Mouse (Mus musculus): ENCODE results near the gene Sirt2. TPM values are rescaled to one million over a fixed set of nuclear protein-coding genes. Genes with fewer than 3 reads are reported as not detected.

The Sirt2 gene
- total and polyA plus RNA-seq, 3 experiments, result 40.9 to 128 (median 68.3) TPM

- TF ChIP-seq MAZ (IDR thresholded peaks at IDR 0.05; ENCODE audit: low read depth, low read length), result peak; percentile 66; the same call in 1 of the 2 replicates
- TF ChIP-seq ETS1 (conservative IDR thresholded peaks at IDR 0.05; ENCODE audit: low read depth, low read length), result peak; percentile 40; the same call in 1 of the 2 replicates
- TF ChIP-seq PAX5 (IDR thresholded peaks at IDR 0.05; ENCODE audit: low read length), result no peak
- peak; percentile 79 for TF ChIP-seq ZNF384 (IDR thresholded peaks at IDR 0.05; ENCODE audit: low read depth, low read length)
- peak; percentile 15; the same call in 1 of the 2 replicates for TF ChIP-seq ZMIZ1 (IDR thresholded peaks at IDR 0.05; ENCODE audit: low read depth, low read length)
- TF ChIP-seq CHD2 (IDR thresholded peaks at IDR 0.05; ENCODE audit: low read length), result no peak
- TF ChIP-seq MXI1 (IDR thresholded peaks at IDR 0.05; ENCODE audit: low read depth, low read length), result peak; percentile 93
- no peak for TF ChIP-seq GABPA (IDR thresholded peaks at IDR 0.05; ENCODE audit: insufficient replicate concordance, low read depth, low read length)
- no peak for TF ChIP-seq TBP (conservative IDR thresholded peaks at IDR 0.05; ENCODE audit: low read depth, low read length)
- TF ChIP-seq ELF1 (IDR thresholded peaks at IDR 0.05; ENCODE audit: low read depth, low read length), result peak; percentile 89
- TF ChIP-seq POLR2AphosphoS2 (IDR thresholded peaks at IDR 0.05; ENCODE audit: low read depth, low read length), result no peak
- peak; percentile 82 for TF ChIP-seq NRF1 (IDR thresholded peaks at IDR 0.05; ENCODE audit: low read depth, low read length)
- no peak for TF ChIP-seq JUND (conservative IDR thresholded peaks at IDR 0.05; ENCODE audit: low read depth, low read length)
- no peak for TF ChIP-seq MAFK (IDR thresholded peaks at IDR 0.05; ENCODE audit: insufficient replicate concordance, low read length)
- TF ChIP-seq E2F4 (IDR thresholded peaks at IDR 0.05; ENCODE audit: insufficient replicate concordance, low read depth, low read length), result no peak
- TF ChIP-seq CHD1 (IDR thresholded peaks at IDR 0.05; ENCODE audit: low read depth, low read length), result no peak
- TF ChIP-seq MYC (IDR thresholded peaks at IDR 0.05; ENCODE audit: low read depth, low read length), result peak; percentile 97
- no peak for TF ChIP-seq USF1 (IDR thresholded peaks at IDR 0.05; ENCODE audit: low read depth, low read length)
- TF ChIP-seq MEF2A (IDR thresholded peaks at IDR 0.05; ENCODE audit: borderline replicate concordance, low read depth, low read length), result peak; percentile 69
- TF ChIP-seq BHLHE40 (IDR thresholded peaks at IDR 0.05; ENCODE audit: low read depth, low read length), result peak; percentile 94
- TF ChIP-seq TCF12 (IDR thresholded peaks at IDR 0.05; ENCODE audit: low read depth, low read length), result peak; percentile 80
Measured at GRCm38 (mm10) chr7:28796562-28796975, 30.0 kb downstream of the Sirt2 start (continued).

GRCm38 (mm10) chr7:28799994-28800393 is 33.5 kb downstream of the Sirt2 start:
- Histone ChIP-seq H3K36me3 (replicated peaks in 1 of 2; ENCODE audit: control insufficient read depth in 1 of 2, insufficient read depth in 1 of 2, low read length in 1 of 2) (peaks cover 21 to 32% of the 10 kb centered on the region in 2 experiments), H3K27ac (ENCODE audit: insufficient read depth, low read depth) (no peak overlapping the region), H3K4me2 (ENCODE audit: insufficient read depth, low read depth, poor library complexity, severe bottlenecking) (no peak overlapping the region), H3K9me3 (replicated peaks; ENCODE audit: low read length) (no peaks in the 10 kb centered on the region), H3K27me3 (replicated peaks) (no peaks in the 10 kb centered on the region), H3K79me2 (replicated peaks; ENCODE audit: control insufficient read depth, extremely low read depth, insufficient read depth, poor library complexity, severe bottlenecking) (peaks cover 12% of the 10 kb centered on the region), H3K4me3 (replicated peaks in 1 of 3; ENCODE audit: low read depth in 2 of 3, low read length in 2 of 3, poor library complexity in 1 of 3) (no peak overlapping the region), H3K4me1 (ENCODE audit: control insufficient read depth in 1 of 2, insufficient read depth in 2 of 2) (peaks cover 14 to 42% of the 10 kb centered on the region in 2 experiments), H3K9ac (ENCODE audit: insufficient read depth, low read depth) (no peak overlapping the region)
- TF ChIP-seq JUN (IDR thresholded peaks at IDR 0.05; ENCODE audit: insufficient read depth, low read depth, low read length) (no peak), MAX (IDR thresholded peaks at IDR 0.05; ENCODE audit: low read length) (no peak), JUND (conservative IDR thresholded peaks at IDR 0.05; ENCODE audit: low read depth, low read length) (no peak), POLR2AphosphoS2 (IDR thresholded peaks at IDR 0.05; ENCODE audit: low read depth, low read length) (0 out of 2 replicates have a peak, but pooled peaks have one; percentile 20)
- dilution Hi-C loops (cut with MboI; ENCODE audit: extremely low pct_ligation_motif_present, extremely low pct_unique_long_range_greater_than_20kb, low sequenced_read_pairs), result no loop called here
- in situ Hi-C loops (cut with MboI; ENCODE audit: low pct_ligation_motif_present, low pct_unique_long_range_greater_than_20kb, low sequenced_read_pairs), result loop anchor here (5.0 to 25.0 kb wide), 2 partner anchors 67 to 237 kb away; no protein-coding TSS in a partner anchor
- no peak for DNase-seq (ENCODE audit: extremely low read depth)
